Mouse (Mus musculus) urinary bladder, postnatal 36 days (tissue): ENCODE data around the gene a.

Source experiments
- DNase-seq, 2 experiments: peaks; one replicate each; pipeline ENCODE4 v3.0.0; 2022; ENCODE audit warnings: low spot score in 2 of 2, mixed read lengths in 1 of 2

The a gene

GRCm38 (mm10) chr2:154782856-154783650, 8.1 kb upstream of the a start:
- no peak for DNase-seq

- no peak for DNase-seq
These were observed 5.9 kb upstream of the a start for GRCm38 (mm10) chr2:154785284-154785683.

GRCm38 (mm10) chr2:154786187-154786586, 5.0 kb upstream of the a start:
- no peak for DNase-seq

- DNase-seq: no peak
These were observed 4.4 kb upstream of the a start for GRCm38 (mm10) chr2:154786776-154787175.

- no peak for DNase-seq
These were observed 1.8 kb upstream of the a start for GRCm38 (mm10) chr2:154789381-154789780.

GRCm38 (mm10) chr2:154789977-154790655, 1.1 kb upstream of the a start:
- DNase-seq: no peak

- peak; percentile 79 to 83 for DNase-seq
These were observed 750 bp downstream of the a start for GRCm38 (mm10) chr2:154791661-154792642.

- no peak for DNase-seq
These were observed 12.2 kb downstream of the a start for GRCm38 (mm10) chr2:154803372-154803771.

GRCm38 (mm10) chr2:154803845-154804244, 12.6 kb downstream of the a start:
- no peak for DNase-seq

- DNase-seq: no peak
These were observed 16.5 kb downstream of the a start for GRCm38 (mm10) chr2:154807689-154808088.

GRCm38 (mm10) chr2:154809107-154809762, 18.0 kb downstream of the a start:
- DNase-seq: no peak

GRCm38 (mm10) chr2:154810821-154811220, 19.6 kb downstream of the a start:
- DNase-seq: no peak

- no peak for DNase-seq
These were observed 22.2 kb downstream of the a start for GRCm38 (mm10) chr2:154813426-154813825.

- DNase-seq: no peak
These were observed 25.9 kb downstream of the a start for GRCm38 (mm10) chr2:154817089-154817488.

GRCm38 (mm10) chr2:154817788-154818187, 26.6 kb downstream of the a start:
- DNase-seq: peak in 1 of 2 experiments; percentile 26

GRCm38 (mm10) chr2:154818599-154818998, 27.4 kb downstream of the a start:
- DNase-seq: no peak

- no peak for DNase-seq
These were observed 29.1 kb downstream of the a start for GRCm38 (mm10) chr2:154820346-154820745.

- no peak for DNase-seq
These were observed 34.9 kb downstream of the a start for GRCm38 (mm10) chr2:154826054-154826538.

- no peak for DNase-seq
These were observed 36.3 kb downstream of the a start for GRCm38 (mm10) chr2:154827521-154827920.

GRCm38 (mm10) chr2:154832471-154832870, 41.3 kb downstream of the a start:
- no peak for DNase-seq

GRCm38 (mm10) chr2:154834149-154834865, 43.1 kb downstream of the a start:
- DNase-seq: no peak
